Mouse (Mus musculus) adipocyte (in vitro differentiated cells): Measurements from ENCODE around the gene Epc2.
A peak's percentile ranks its signal among the peaks of the same experiment; 100 is the strongest.

Experiments used
- DNase-seq: peaks from one replicate; pipeline ENCODE4 v3.0.0-alpha.2; 2016; ENCODE audit warnings: low spot score

Gene Epc2

GRCm38 (mm10) chr2:49570778-49571101 lies 119.5 kb downstream of the Epc2 start:
- DNase-seq = no peak

- peak; percentile 81 for DNase-seq
Measured at GRCm38 (mm10) chr2:49571159-49571920, 120.1 kb downstream of the Epc2 start.

- DNase-seq = no peak
Measured at GRCm38 (mm10) chr2:49572111-49572642, 120.9 kb downstream of the Epc2 start.

- no peak for DNase-seq
Measured at GRCm38 (mm10) chr2:49572684-49573083, 121.4 kb downstream of the Epc2 start.

GRCm38 (mm10) chr2:49573282-49573681 lies 122.0 kb downstream of the Epc2 start:
- no peak for DNase-seq

- DNase-seq = peak; percentile 54
Measured at GRCm38 (mm10) chr2:49580585-49580984, 129.3 kb downstream of the Epc2 start.

- no peak for DNase-seq
Measured at GRCm38 (mm10) chr2:49582546-49582945, 131.3 kb downstream of the Epc2 start.

- DNase-seq = no peak
Measured at GRCm38 (mm10) chr2:49583311-49583710, 132.0 kb downstream of the Epc2 start.

GRCm38 (mm10) chr2:49590450-49590849 lies 139.2 kb downstream of the Epc2 start:
- DNase-seq = peak; percentile 87

- no peak for DNase-seq
Measured at GRCm38 (mm10) chr2:49592926-49593325, 141.6 kb downstream of the Epc2 start.

GRCm38 (mm10) chr2:49594886-49595285 lies 143.6 kb downstream of the Epc2 start:
- peak; percentile 50 for DNase-seq

GRCm38 (mm10) chr2:49596318-49596717 lies 145.0 kb downstream of the Epc2 start:
- peak; percentile 71 for DNase-seq

- peak; percentile 97 for DNase-seq
Measured at GRCm38 (mm10) chr2:49600021-49600681, 148.9 kb downstream of the Epc2 start.
